Mouse (Mus musculus) thymus, postnatal 14 days (tissue): ENCODE measurements around the gene Zfp691.

ENCODE experiments used
- DNase-seq: peaks from one replicate; pipeline ENCODE4 v3.0.0; 2021

Zfp691 gene

GRCm38 (mm10) chr4:119167068-119167467 lies 6.9 kb downstream of the Zfp691 start:
- DNase-seq: no peak

- no peak for DNase-seq
These were observed 8.1 kb downstream of the Zfp691 start for GRCm38 (mm10) chr4:119165916-119166315.

GRCm38 (mm10) chr4:119162990-119163389 lies 11.0 kb downstream of the Zfp691 start:
- DNase-seq: no peak

- no peak for DNase-seq
These were observed 12.6 kb downstream of the Zfp691 start for GRCm38 (mm10) chr4:119161358-119161757.

- no peak for DNase-seq
These were observed 16.1 kb downstream of the Zfp691 start for GRCm38 (mm10) chr4:119157891-119158290.

- peak; percentile 69 for DNase-seq
These were observed 16.8 kb downstream of the Zfp691 start for GRCm38 (mm10) chr4:119157186-119157585.

- no peak for DNase-seq
These were observed 25.3 kb downstream of the Zfp691 start for GRCm38 (mm10) chr4:119148741-119149140.

GRCm38 (mm10) chr4:119147347-119147746 lies 26.6 kb downstream of the Zfp691 start:
- no peak for DNase-seq

- no peak for DNase-seq
These were observed 27.2 kb downstream of the Zfp691 start for GRCm38 (mm10) chr4:119146816-119147215.

GRCm38 (mm10) chr4:119142230-119142871 lies 31.6 kb downstream of the Zfp691 start:
- DNase-seq: peak; percentile 71

- no peak for DNase-seq
These were observed 32.8 kb downstream of the Zfp691 start for GRCm38 (mm10) chr4:119141191-119141590.

GRCm38 (mm10) chr4:119140126-119140525 lies 33.9 kb downstream of the Zfp691 start:
- DNase-seq: peak; percentile 51

- no peak for DNase-seq
These were observed 35.2 kb downstream of the Zfp691 start for GRCm38 (mm10) chr4:119138776-119139175.

- DNase-seq: no peak
These were observed 35.8 kb downstream of the Zfp691 start for GRCm38 (mm10) chr4:119138171-119138570.

- DNase-seq: no peak
These were observed 36.7 kb downstream of the Zfp691 start for GRCm38 (mm10) chr4:119137313-119137712.

GRCm38 (mm10) chr4:119133860-119134259 lies 40.1 kb downstream of the Zfp691 start:
- no peak for DNase-seq

GRCm38 (mm10) chr4:119133306-119133705 lies 40.7 kb downstream of the Zfp691 start:
- DNase-seq: no peak

- no peak for DNase-seq
These were observed 42.6 kb downstream of the Zfp691 start for GRCm38 (mm10) chr4:119131189-119131910.

GRCm38 (mm10) chr4:119129096-119129495 lies 44.9 kb downstream of the Zfp691 start:
- DNase-seq: no peak

GRCm38 (mm10) chr4:119128547-119128946 lies 45.4 kb downstream of the Zfp691 start:
- DNase-seq: no peak

GRCm38 (mm10) chr4:119127229-119127628 lies 46.8 kb downstream of the Zfp691 start:
- DNase-seq: peak; percentile 64

GRCm38 (mm10) chr4:119125577-119126270 lies 48.3 kb downstream of the Zfp691 start:
- no peak for DNase-seq

GRCm38 (mm10) chr4:119124771-119125273 lies 49.2 kb downstream of the Zfp691 start:
- DNase-seq: no peak

GRCm38 (mm10) chr4:119121249-119121648 lies 52.7 kb downstream of the Zfp691 start:
- no peak for DNase-seq
